Mouse (Mus musculus) embryonic fibroblast, embryonic 13.5 days (primary cell): ENCODE data around the gene Ncam2.

Experiments used
- CTCF ChIP-seq: IDR thresholded peaks from 2 replicates; pipeline ENCODE4 v1.5.1; 2011; ENCODE audit warnings: mild to moderate bottlenecking, control low read depth, low read length, moderate library complexity, borderline replicate concordance; ENCODE audit not compliant: insufficient read depth
- POLR2A ChIP-seq: IDR thresholded peaks from 2 replicates; pipeline ENCODE4 v1.6.1; 2011; ENCODE audit warnings: low read depth, mild to moderate bottlenecking, control low read depth, low read length, moderate library complexity

DNA sequence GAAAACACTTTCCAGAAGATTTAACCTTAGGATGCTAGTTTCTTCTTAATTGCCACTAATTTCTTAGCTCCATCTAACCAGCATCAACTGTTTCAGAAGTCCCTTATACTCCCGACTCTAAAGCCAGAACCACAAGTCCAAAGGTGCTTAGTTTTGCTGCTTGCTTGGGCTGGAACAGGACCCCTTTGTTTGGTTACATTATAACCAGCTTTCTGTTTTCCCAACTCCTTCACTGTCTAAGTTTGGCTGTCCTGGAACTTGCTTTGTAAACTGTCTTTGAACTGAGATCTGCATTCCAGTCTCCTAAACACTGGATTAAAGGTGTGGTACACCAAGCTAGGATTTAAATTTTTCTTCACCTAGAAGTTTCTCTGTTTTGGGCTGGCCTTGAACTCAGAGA, 475.0 kb downstream of the Ncam2 start:
- TF ChIP-seq CTCF = no peak
- TF ChIP-seq POLR2A = no peak
